Mouse (Mus musculus) kidney, adult 18-20 months (tissue): ENCODE results near the gene Dnajb11.

Source experiments
- DNase-seq: peaks from one replicate; pipeline ENCODE4 v3.0.0; 2021

The Dnajb11 gene

DNA sequence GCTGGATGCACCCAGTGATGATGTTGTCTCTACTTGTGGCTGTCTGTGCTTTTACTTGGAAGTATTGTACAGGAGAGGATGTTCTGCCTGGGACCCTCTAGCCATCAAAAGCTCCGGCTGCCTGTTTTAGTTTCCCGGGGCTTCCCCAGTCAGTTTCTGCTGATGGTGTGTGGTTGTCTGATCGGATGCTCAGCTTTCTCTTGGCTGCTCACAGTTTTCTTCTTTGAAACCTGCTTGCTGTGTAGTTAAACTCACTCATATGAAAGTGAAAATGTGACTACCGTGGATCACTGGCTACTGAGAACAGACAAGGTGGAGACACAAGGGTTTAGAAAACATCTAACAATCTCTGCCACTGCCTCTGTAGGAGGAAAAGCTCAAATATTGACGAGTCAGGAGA is 25.8 kb downstream of the Dnajb11 start:
- DNase-seq, result no peak

DNA sequence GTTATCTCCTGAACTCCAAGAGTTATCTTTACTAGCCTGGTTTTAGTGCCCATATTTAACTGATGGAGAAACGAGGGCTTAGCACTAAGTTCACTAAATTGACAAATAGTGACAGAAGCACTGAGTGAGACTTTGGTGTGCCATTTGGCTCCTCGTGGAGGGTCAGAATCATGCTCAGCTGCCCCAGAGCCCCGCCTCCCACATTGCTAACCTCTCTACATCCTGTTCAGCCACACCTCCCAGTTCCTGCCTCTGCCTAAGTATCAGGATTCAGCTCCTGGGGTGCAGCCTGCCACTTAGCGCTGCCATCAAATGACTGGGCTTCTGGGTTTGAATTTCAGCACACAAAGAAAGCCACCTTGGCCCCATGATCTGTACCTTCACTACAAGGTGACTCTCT is 27.7 kb downstream of the Dnajb11 start:
- no peak for DNase-seq

- no peak for DNase-seq
These were observed 29.1 kb downstream of the Dnajb11 start for GRCm38 (mm10) chr16:22886726-22887125.

GRCm38 (mm10) chr16:22888835-22889234 is 31.2 kb downstream of the Dnajb11 start:
- no peak for DNase-seq

GRCm38 (mm10) chr16:22889716-22890115 is 32.1 kb downstream of the Dnajb11 start:
- DNase-seq, result no peak

- DNase-seq, result no peak
These were observed 33.3 kb downstream of the Dnajb11 start, which contains the start of gene Ahsg for GRCm38 (mm10) chr16:22890683-22891510. Gene Ahsg (plus strand): TSS chr16:22891277.

DNA sequence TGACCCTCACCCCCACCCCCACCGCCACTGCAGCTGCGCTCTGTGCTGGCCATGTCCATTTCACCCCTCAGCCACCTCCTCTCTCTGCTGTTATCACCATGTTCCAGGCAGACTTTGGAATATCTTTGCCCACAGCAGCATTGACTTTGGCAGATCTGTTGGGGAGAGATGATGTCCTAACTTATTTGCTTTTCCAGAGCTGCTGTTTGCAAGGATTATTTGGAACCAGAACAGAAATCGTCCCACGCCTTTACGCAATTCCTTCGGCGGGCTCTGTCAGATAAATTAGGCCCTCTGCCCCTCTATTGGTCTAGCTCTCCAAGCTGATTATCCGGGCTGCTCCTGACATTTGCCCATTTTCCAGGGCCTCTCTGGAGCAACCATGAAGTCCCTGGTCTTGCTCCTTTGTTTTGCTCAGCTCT is 34.1 kb downstream of the Dnajb11 start:
- no peak for DNase-seq

DNA sequence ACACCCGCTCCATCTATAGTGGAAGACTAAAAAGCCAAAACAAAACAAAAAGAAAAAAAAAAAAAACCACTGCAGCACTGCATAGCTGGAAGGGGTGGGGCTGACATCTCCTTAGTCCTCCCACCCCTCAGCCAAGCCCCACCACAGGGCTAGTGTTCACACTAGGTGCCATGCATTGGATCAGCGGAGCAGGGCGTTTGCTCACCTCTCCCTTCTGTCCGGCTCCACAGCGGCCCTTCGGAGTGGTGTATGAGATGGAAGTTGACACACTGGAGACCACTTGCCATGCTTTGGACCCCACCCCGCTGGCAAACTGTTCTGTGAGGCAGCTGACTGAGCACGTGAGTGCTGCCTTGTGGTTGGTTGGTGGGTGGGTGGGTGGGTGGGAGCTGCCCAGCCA is 36.5 kb downstream of the Dnajb11 start:
- DNase-seq, result no peak

GRCm38 (mm10) chr16:22896618-22897017 is 39.0 kb downstream of the Dnajb11 start:
- no peak for DNase-seq

GRCm38 (mm10) chr16:22899346-22899745 is 41.7 kb downstream of the Dnajb11 start:
- DNase-seq, result no peak

DNA sequence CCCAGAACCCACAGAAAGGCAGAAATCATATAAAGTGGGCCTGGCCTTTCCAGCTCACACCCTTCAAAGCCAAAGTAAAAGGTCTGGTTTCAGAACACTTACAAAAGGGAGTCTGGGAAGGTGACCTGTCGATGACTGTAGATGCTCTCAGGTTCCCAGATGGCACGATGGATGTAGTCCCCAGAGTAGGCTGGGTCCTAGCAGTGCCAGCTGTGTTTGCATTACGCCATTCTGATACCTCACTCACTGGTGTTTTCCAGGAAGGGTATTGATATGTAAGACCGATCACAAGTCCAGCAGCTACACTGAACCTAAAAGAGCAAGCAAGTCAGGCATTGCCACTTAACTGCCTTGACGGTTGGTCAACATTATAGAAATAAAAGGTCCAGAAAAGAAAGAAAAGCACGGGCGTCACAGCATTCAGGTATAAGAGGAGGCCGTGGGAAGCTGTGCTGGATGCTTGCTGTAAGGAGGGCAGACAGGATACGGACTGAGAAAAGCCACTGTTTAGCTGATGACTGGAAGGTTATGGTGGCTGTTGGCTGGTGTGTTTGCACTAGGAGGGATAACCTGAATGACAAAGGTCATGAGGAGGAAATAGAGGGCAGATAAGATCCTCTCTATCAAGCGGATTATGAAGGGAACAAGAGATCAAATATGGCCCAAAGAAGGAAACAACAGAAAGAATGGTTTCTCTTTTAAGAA is 42.4 kb downstream of the Dnajb11 start:
- DNase-seq, result no peak

DNA sequence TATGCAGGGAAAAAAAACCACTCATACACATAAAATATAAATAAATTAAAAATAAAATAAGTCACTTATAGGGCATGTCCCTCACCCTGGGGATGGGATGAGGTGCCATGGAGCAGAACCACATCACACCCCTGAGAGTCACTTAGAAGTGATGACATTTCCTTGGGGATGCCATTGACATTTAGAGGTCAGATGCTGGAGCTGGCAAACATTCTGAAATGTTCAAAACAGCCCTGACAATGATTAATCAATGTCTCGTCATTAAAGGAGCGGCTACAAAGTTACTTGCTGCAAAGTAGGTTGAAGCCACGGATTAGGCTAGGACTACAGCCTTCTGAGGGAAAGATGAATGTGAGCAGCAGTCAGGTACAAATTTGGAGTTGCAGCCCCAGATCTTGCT is 43.7 kb downstream of the Dnajb11 start:
- DNase-seq, result no peak

- no peak for DNase-seq
These were observed 51.6 kb downstream of the Dnajb11 start for GRCm38 (mm10) chr16:22909290-22909689.

DNA sequence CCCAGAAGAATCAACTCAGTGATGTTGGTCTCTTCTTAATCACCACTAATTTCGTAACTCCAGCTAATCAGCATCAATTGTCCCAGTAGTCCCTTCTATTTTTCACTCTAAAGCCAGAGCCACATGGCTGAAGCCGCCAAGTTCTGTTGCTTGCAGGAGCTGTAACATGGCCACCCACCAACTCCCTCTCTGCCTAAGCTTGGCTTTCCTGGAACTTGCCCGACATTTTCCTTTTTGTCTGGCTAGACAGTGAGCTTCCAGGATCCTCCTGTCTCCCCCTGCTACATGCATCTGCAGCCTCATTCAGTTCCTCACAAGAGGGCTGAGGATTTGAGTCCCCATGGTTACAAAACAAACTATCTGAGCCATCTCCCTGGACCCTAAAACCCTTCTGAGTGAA is 54.3 kb downstream of the Dnajb11 start:
- DNase-seq, result no peak

GRCm38 (mm10) chr16:22912886-22913285 is 55.2 kb downstream of the Dnajb11 start:
- no peak for DNase-seq

DNA sequence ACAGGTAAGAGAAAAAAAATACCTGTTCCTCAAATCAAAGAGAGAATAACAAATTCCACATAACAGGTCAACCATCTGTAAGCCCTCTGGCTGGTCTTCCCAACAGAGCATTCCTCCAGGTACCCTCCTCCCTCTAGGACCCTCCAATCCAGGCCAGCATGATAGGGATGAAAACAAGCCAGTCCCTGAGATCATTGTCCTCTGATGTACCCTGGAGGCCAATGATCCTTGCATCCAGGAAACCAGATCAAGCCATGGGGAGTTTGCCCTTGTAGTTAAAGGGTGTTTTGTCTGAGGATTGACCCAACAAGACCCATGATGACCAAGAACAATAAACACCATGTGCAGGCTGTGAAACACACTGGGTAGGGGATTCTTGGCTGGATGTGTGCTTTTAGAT is 56.6 kb downstream of the Dnajb11 start:
- DNase-seq, result no peak

GRCm38 (mm10) chr16:22918034-22918433 is 60.4 kb downstream of the Dnajb11 start, which contains the start of gene Fetub:
Gene Fetub (plus strand): TSS chr16:22918334.
- DNase-seq, result no peak

DNA sequence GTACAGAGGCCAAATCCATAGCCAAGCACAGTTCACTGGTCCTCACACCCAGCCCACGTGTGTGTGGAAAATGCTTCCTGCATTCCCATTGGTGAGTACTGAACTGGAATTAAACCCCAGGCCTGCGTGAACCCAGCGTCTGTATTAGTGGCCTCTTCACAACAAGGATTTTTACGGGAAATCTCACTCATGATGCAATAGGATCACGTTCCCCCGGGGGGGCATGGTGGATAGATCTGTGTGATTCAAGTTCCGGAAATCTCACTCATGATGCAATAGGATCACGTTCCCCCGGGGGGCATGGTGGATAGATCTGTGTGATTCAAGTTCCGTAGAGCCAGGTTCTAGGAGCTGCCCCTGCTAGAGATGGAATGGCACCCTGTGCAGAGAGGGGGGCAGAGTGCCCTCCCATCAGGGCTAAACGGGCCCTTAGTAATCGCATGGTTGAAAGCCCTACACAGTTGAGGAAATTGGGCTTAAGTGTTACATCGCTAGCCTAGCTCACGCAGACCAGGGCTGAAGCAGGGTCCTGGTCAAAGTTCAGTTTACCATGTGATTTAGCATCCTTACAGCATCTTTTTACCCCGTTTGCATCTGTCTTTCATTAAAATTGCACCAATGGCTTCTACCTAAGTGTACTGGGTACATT is 61.1 kb downstream of the Dnajb11 start:
- no peak for DNase-seq

DNA sequence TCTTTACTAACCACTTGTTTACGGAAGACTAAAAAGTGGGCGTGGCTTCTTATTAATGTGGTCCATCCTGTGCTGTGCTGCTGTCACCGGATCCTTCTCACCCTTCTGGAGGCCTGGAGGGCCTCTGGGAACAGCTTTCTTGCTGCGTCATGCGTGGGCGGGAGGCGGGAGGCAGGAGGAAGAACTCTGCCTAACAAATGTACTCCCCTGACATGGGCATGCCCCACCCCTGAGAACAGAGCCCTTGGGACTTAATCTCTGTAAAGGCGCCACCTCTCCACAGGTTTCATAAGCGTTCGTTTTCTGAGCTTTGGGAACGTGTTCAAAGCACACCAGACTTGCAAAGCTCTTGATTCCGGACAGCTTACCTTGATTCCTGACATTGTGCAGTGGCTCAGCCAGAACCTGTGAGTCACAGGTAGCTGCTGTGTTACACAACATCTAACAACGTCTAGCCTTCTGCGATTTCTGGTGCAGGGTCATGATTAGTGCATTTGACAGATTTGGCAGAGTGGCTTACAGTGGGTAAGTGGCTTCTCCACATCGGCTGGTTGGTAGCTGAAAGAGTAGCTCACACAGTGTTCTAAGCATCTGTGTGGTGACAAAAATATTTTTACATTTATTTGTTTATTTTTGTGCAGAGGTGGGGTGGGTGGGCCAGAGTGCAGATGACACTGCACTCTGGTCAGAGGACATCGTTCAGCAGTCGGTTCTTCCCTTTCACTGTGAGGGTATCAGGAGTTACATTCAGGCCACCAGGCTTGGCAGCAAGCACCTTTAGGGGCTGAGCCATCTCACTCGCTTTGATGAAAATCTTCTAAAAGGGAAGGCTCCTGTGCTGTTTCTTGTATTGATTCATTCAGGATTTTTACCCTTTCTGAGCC is 62.6 kb downstream of the Dnajb11 start:
- DNase-seq, result no peak

DNA sequence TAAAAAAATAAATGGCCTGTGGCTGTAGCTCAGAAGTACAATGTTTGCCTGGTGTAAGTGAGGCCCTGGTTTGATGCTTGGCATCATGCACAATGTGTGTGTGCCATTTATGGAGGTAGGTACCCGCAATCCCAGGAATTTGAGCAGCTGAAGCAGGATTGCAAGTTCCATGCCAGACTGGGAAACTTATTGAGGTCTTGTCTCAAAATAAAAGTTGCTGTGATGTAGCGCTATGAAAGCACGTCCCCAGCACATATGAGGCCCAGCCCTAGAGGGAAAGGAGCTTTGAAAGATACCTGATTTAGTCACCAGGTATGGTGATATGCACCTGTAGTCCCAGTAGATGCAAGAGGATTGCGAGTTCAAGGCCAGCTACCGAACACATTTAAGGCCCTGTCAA is 64.1 kb downstream of the Dnajb11 start:
- no peak for DNase-seq

DNA sequence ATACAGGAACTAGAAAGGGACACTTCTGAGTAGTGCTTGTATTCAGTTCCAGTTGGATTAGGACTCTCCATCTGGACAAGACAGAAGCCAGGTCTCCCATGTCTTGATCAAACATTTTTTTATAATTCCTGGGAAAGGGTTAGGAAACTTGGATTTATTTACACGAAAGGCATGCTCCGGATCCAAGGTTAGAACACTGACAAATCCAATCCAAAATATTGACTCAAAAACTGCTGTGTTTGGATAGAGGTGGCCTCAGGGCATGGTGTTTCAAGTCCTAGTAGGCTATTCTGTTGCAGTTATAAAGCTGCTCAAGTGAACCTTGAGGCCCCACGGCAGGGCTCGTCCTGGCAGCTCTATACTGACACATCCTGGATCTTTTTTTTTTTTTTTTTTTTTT is 64.8 kb downstream of the Dnajb11 start:
- no peak for DNase-seq
